In the genomic region with DNA sequence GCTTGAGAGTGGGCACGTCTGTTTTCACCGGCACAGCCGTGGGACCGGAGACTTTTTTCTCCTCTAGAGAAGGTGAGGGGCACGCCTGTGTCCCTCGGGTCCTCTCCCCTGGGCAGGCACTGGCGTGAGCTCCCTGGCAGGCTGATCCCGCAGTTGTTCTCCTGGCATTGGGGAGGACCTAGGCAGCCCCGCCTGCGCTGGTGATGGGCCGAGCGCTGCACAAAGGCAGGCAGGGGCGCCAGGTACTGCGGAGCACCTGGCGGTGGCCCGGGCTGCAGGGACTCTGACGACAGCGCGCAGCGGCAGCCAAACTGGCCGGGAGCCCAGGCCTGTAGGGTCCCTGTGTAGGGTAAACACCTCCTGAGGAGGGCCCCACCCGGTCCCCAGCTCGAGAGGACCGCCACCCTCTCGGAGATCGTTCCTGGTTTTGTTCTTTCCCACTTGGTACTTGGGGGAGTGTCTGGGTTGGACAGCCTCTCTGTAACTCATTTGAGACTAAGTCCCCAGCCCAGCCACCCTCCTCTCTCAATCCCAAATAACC, we compare ENCODE assay signal across 8 mouse cellular contexts. TPM values are rescaled to one million over a fixed set of nuclear protein-coding genes. Genes with fewer than 3 reads are reported as not detected.
DNase-seq lines count a peak whose midpoint lies in the region; ATAC-seq and TF ChIP-seq lines count a peak whose summit lies in the region.

No protein-coding gene starts in this region.

- ATAC-seq in embryonic facial prominence, embryonic 11.5 days (replicated peaks; ENCODE audit: insufficient number of reproducible peaks, low FRiP score, low TSS enrichment, low read depth), result peak; percentile 49; the same call in 1 of the 2 replicates
- ATAC-seq in heart, embryonic 12.5 days (ENCODE audit: insufficient number of reproducible peaks, low FRiP score), result peak; percentile 24; the same call in 1 of the 2 replicates
- ATAC-seq in kidney, embryonic 14.5 days (ENCODE audit: low FRiP score, low TSS enrichment), result peak; percentile 36; the same call in 1 of the 2 replicates

- peak; percentile 48 to 61 for DNase-seq in B cell, adult 2 months
- DNase-seq in Muller cell, postnatal 12 days (ENCODE audit: inconsistent ontology term), result peak; percentile 50
- DNase-seq in embryonic facial prominence, embryonic 11.5 days (ENCODE audit: low spot score), result peak; percentile 44
- DNase-seq in lung, postnatal 14 days, result peak; percentile 83
- DNase-seq in spleen, adult 2 months (ENCODE audit: low read depth in 1 of 2, low spot score in 2 of 2), result peak in 1 of 2 experiments; percentile 39
- DNase-seq in frontal cortex, postnatal 25 days (ENCODE audit: low spot score in 2 of 2), result no peak

- H3K4me3 ChIP-seq in embryonic facial prominence, embryonic 11.5 days (ENCODE audit: low read depth, low read length), result peak overlapping the region; percentile 76
- H3K4me3 ChIP-seq in heart, embryonic 12.5 days, result peak overlapping the region; percentile 79
- peak overlapping the region; percentile 76 for H3K4me3 ChIP-seq in kidney, embryonic 14.5 days (ENCODE audit: low read length)
- peak overlapping the region; percentile 98 for H3K4me3 ChIP-seq in spleen, adult 2 months (ENCODE audit: extremely low read depth, insufficient read depth, insufficient read length)

- 0 out of 2 replicates have a peak overlapping the region, but pooled peaks have one; percentile 25 for H3K27ac ChIP-seq in embryonic facial prominence, embryonic 11.5 days (replicated peaks; ENCODE audit: low read depth, low read length)
- H3K27ac ChIP-seq in heart, embryonic 12.5 days (ENCODE audit: poor library complexity, severe bottlenecking), result peak overlapping the region; percentile 96
- peak overlapping the region; percentile 85; the same call in 1 of the 2 replicates for H3K27ac ChIP-seq in kidney, embryonic 14.5 days (ENCODE audit: low read depth, low read length)
- peak overlapping the region; percentile 85 for H3K27ac ChIP-seq in spleen, adult 2 months (ENCODE audit: insufficient read depth, low read length)

- H3K4me2 ChIP-seq in embryonic facial prominence, embryonic 11.5 days (ENCODE audit: low read depth, low read length), result peak overlapping the region; percentile 95
- peak overlapping the region; percentile 98 for H3K4me2 ChIP-seq in heart, embryonic 12.5 days
- H3K4me2 ChIP-seq in kidney, embryonic 14.5 days (replicated peaks; ENCODE audit: low read depth, low read length), result peak overlapping the region; percentile 99

- WGBS in embryonic facial prominence, embryonic 11.5 days, result 0% methylated on average over 26 of the region's 26 CpGs
- WGBS in heart, embryonic 12.5 days, result under 1% methylated on average over 26 of the region's 26 CpGs
- under 1% methylated on average over 26 of the region's 26 CpGs for WGBS in kidney, embryonic 14.5 days
- 1% methylated on average over 26 of the region's 26 CpGs for WGBS in spleen, adult 2 months

- TF ChIP-seq POLR2A in spleen, adult 2 months (IDR thresholded peaks at IDR 0.05; ENCODE audit: low read depth, low read length), result no peak

- TF ChIP-seq CTCF in spleen, adult 2 months (IDR thresholded peaks at IDR 0.05; ENCODE audit: extremely low read depth, insufficient read depth, insufficient read length, insufficient replicate concordance), result no peak

- no peaks in the 10 kb centered on the region for H3K9me3 ChIP-seq in embryonic facial prominence, embryonic 11.5 days (replicated peaks; ENCODE audit: control insufficient read depth, low read length)
- H3K9me3 ChIP-seq in heart, embryonic 12.5 days (replicated peaks), result no peaks in the 10 kb centered on the region
- no peaks in the 10 kb centered on the region for H3K9me3 ChIP-seq in kidney, embryonic 14.5 days (ENCODE audit: control insufficient read depth, low read length)

- H3K36me3 ChIP-seq in embryonic facial prominence, embryonic 11.5 days (replicated peaks; ENCODE audit: control insufficient read depth, insufficient read depth, low read depth, low read length), result no peaks in the 10 kb centered on the region
- no peaks in the 10 kb centered on the region for H3K36me3 ChIP-seq in heart, embryonic 12.5 days
- H3K36me3 ChIP-seq in kidney, embryonic 14.5 days (ENCODE audit: control insufficient read depth, insufficient read depth, low read length), result no peaks in the 10 kb centered on the region
- no peaks in the 10 kb centered on the region for H3K36me3 ChIP-seq in spleen, adult 2 months (ENCODE audit: control insufficient read depth, insufficient read depth, low read length)

- H3K27me3 ChIP-seq in embryonic facial prominence, embryonic 11.5 days (ENCODE audit: control insufficient read depth, insufficient read depth, low read length), result no peaks in the 10 kb centered on the region
- no peaks in the 10 kb centered on the region for H3K27me3 ChIP-seq in heart, embryonic 12.5 days (replicated peaks)
- no peaks in the 10 kb centered on the region for H3K27me3 ChIP-seq in kidney, embryonic 14.5 days (ENCODE audit: control insufficient read depth, insufficient read depth, low read length)
- no peaks in the 10 kb centered on the region for H3K27me3 ChIP-seq in spleen, adult 2 months (ENCODE audit: control insufficient read depth, insufficient read depth, low read length)

- peak overlapping the region; percentile 60 for H3K9ac ChIP-seq in embryonic facial prominence, embryonic 11.5 days (replicated peaks; ENCODE audit: low read length)
- peak overlapping the region; percentile 93 for H3K9ac ChIP-seq in heart, embryonic 12.5 days
- peak overlapping the region; percentile 72 for H3K9ac ChIP-seq in kidney, embryonic 14.5 days (ENCODE audit: low read depth, low read length)

- H3K4me1 ChIP-seq in embryonic facial prominence, embryonic 11.5 days (ENCODE audit: control insufficient read depth, insufficient read depth, low read length), result no peaks in the 10 kb centered on the region
- H3K4me1 ChIP-seq in heart, embryonic 12.5 days (replicated peaks), result peaks cover 7% of the 10 kb centered on the region
- peaks cover 11% of the 10 kb centered on the region for H3K4me1 ChIP-seq in kidney, embryonic 14.5 days (ENCODE audit: control insufficient read depth, insufficient read depth, low read length)
- peaks cover 8% of the 10 kb centered on the region; the same call in 1 of the 2 replicates for H3K4me1 ChIP-seq in spleen, adult 2 months (ENCODE audit: control insufficient read depth, insufficient read depth, insufficient read length)

RNA-seq across cellular contexts. Expression of gene Myo1e, which starts 0.9 kb away (rescaled TPM):
- polyA plus RNA-seq in embryonic facial prominence, embryonic 11.5 days (2014; fragmentation: Nextera tagmentation; extraction: Ambion mirVana), result 13.0 and 14.8 TPM in 2 replicates
- polyA plus RNA-seq in heart, embryonic 12.5 days (2016; fragmentation: Nextera tagmentation; extraction: Ambion mirVana), result 15.2 and 16.2 TPM in 2 replicates
- polyA plus RNA-seq in kidney, embryonic 14.5 days (2014; fragmentation: Nextera tagmentation; extraction: Ambion mirVana), result 10.6 and 20.6 TPM in 2 replicates
- polyA plus RNA-seq in spleen, adult 2 months (2012; rRNA removed), result 15.4 and 16.6 TPM in 2 replicates

Comparison
In these comparisons a context has a peak if more than half of its experiments do, and no peak if none do; other contexts are left out.
1. DNase-seq: peak in B cell, adult 2 months (2 of 2), Muller cell, postnatal 12 days (single experiment), embryonic facial prominence, embryonic 11.5 days (single experiment) and lung, postnatal 14 days (single experiment); none in frontal cortex, postnatal 25 days (0 of 2).
2. H3K27ac ChIP-seq: peak in every context shown above with its lines; median percentile 96 in heart, embryonic 12.5 days; 85 in kidney, embryonic 14.5 days; 85 in spleen, adult 2 months; 25 in embryonic facial prominence, embryonic 11.5 days.
3. Peak in every context shown above with its lines, with median percentiles within 50 percentile points of each other: ATAC-seq, H3K4me2 ChIP-seq, H3K4me3 ChIP-seq and H3K9ac ChIP-seq.